Mouse (Mus musculus) forebrain, postnatal 0 days (tissue): Measurements from ENCODE around the gene Olfr649. TPM values are rescaled to one million over a fixed set of nuclear protein-coding genes. Genes with fewer than 3 reads are reported as not detected.

ENCODE experiments used
- ATAC-seq: fragments of 200-750 bp; cut with Nextera tagmentation; 2 replicates; pipeline ENCODE4 v1.8.0; 2017; ENCODE audit warnings: mild to moderate bottlenecking, moderate library complexity
- DNase-seq: peaks from one replicate; pipeline ENCODE4 v3.0.0-alpha.2; 2015
- H3K27ac ChIP-seq: fragments of 300-500 bp; sonication (generic); 2 replicates; pipeline ENCODE4 v1.5.1; 2014; ENCODE audit warnings: low read depth, mild to moderate bottlenecking, antibody characterized with exemption, low read length, moderate library complexity, mixed read lengths
- H3K27me3 ChIP-seq: fragments of 300-500 bp; sonication (generic); 2 replicates; pipeline ENCODE4 v1.6.1; 2014; ENCODE audit warnings: mild to moderate bottlenecking, low read length, mixed read lengths; ENCODE audit not compliant: insufficient read depth
- H3K36me3 ChIP-seq: fragments of 300-500 bp; sonication (generic); 2 replicates; pipeline ENCODE4 v1.6.1; 2014; ENCODE audit warnings: mild to moderate bottlenecking, moderate library complexity; ENCODE audit not compliant: insufficient read depth
- H3K4me1 ChIP-seq: fragments of 300-500 bp; sonication (generic); 2 replicates; pipeline ENCODE4 v1.6.1; 2014; ENCODE audit warnings: antibody characterized with exemption; ENCODE audit not compliant: insufficient read depth
- H3K4me2 ChIP-seq: fragments of 300-500 bp; sonication (generic); 2 replicates; pipeline ENCODE4 v1.6.1; 2014; ENCODE audit warnings: low read depth, mild to moderate bottlenecking, moderate library complexity
- H3K4me3 ChIP-seq: fragments of 300-500 bp; sonication (generic); 2 replicates; pipeline ENCODE4 v1.5.1; 2014; ENCODE audit warnings: low read depth, low read length, mixed read lengths
- H3K9ac ChIP-seq: fragments of 300-500 bp; sonication (generic); 2 replicates; pipeline ENCODE4 v1.6.1; 2014; ENCODE audit warnings: mild to moderate bottlenecking
- H3K9me3 ChIP-seq: fragments of 300-500 bp; sonication (generic); 2 replicates; pipeline ENCODE4 v1.6.1; 2016; ENCODE audit warnings: low read length
- CTCF ChIP-seq: sonication (generic); IDR thresholded peaks from 2 replicates; pipeline ENCODE4 v1.5.1; 2016; ENCODE audit warnings: antibody characterized with exemption, control low read depth, low read depth
- WGBS: fragments of 180-500 bp; shearing (Covaris S2); extraction: QIAGEN DNeasy Blood & Tissue Kit; methylation state at CpG from one replicate; pipeline ENCODE4 v1.1.7; 2014; 5-methylcytosine and 5-hydroxymethylcytosine counted together
- polyA plus RNA-seq: library from polyadenylated mRNA; unstranded; fragments of >200 nt; fragmentation: Nextera tagmentation; extraction: Ambion mirVana; gene quantifications from 2 replicates; pipeline ENCODE4 v1.2.1, GENCODE M21; 2015
- total RNA-seq: library from RNA; depleted of rRNA; stranded (reverse); fragments of >200 nt; gene quantifications from 2 replicates; pipeline ENCODE4 v1.2.3, GENCODE M21; 2014; rRNA removed

Gene Olfr649
- total and polyA plus RNA-seq, 2 experiments from 2014 or later, result not detected

DNA sequence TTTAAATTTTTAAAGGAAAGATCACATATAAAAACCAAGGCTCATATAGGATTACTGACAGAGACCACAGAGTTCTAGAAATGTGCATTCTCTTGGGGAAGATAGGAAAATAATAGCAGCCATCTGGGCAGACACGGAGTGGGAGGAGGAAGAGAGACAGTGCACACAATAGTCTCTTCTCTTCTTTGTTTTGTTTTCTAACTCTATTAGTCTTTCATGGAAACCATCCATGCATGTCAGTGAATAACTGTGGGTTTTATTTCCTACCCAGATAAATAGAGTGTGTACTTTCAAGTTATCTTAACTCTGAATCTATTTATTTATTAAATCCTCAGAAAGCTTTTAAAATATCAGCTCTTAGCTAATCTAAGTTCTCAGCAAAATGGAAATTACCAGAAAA, 20.7 kb downstream of the Olfr649 start:
- WGBS, result 17% methylated on average over 1 of the region's 1 CpGs
- ATAC-seq (no peak), DNase-seq (no peak)

GRCm38 (mm10) chr7:104169634-104170204, 26.1 kb downstream of the Olfr649 start:
- 83% methylated on average over 6 of the region's 6 CpGs for WGBS
- no peak for ATAC-seq

More for the DNA sequence above, 20.7 kb downstream of the Olfr649 start:
- Histone ChIP-seq H3K4me2 (no peak overlapping the region), H3K27me3 (no peaks in the 10 kb centered on the region), H3K9me3 (no peaks in the 10 kb centered on the region), H3K27ac (no peak overlapping the region), H3K4me3 (no peak overlapping the region), H3K4me1 (no peaks in the 10 kb centered on the region), H3K36me3 (no peaks in the 10 kb centered on the region), H3K9ac (no peak overlapping the region)
- no peak for TF ChIP-seq CTCF

DNA sequence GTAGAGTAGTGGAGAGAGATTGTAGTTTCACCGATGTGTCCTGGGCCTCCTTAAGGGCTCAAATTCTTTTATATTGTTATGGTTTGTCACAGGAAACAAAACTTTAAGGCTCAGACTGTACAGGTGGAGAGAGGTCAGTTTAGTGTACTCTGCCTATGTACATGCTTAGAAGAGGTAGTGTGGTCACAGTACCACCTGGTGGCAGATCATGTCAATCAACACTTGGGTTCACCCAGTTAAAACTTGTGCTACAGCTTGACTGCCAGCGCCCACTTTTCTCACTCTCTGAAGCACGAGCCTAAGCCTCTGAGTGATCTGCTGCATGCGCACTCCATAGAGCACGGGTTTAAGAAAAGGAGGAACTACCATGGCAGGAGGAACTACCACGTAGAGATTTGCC, 28.7 kb downstream of the Olfr649 start:
- no peak for ATAC-seq
- H3K9me3 ChIP-seq, result no peaks in the 10 kb centered on the region

More at GRCm38 (mm10) chr7:104169634-104170204, 26.1 kb downstream of the Olfr649 start:
- Histone ChIP-seq H3K36me3 (no peaks in the 10 kb centered on the region), H3K4me1 (no peaks in the 10 kb centered on the region), H3K9ac (no peak overlapping the region), H3K4me2 (no peak overlapping the region), H3K4me3 (no peak overlapping the region), H3K9me3 (no peaks in the 10 kb centered on the region), H3K27ac (no peak overlapping the region), H3K27me3 (no peaks in the 10 kb centered on the region)
- TF ChIP-seq CTCF, result no peak
- DNase-seq, result no peak

GRCm38 (mm10) chr7:104150456-104150855, 45.3 kb downstream of the Olfr649 start, which contains the start of gene Ubqlnl:
Gene Ubqlnl, minus strand, starts transcription at chr7:104150556.
- Histone ChIP-seq H3K27ac (no peak within 1 kb of the TSS), H3K4me1 (no peaks in the 10 kb centered on the region), H3K4me3 (no peak within 1 kb of the TSS), H3K27me3 (no peaks in the 10 kb centered on the region), H3K9ac (no peak within 1 kb of the TSS), H3K36me3 (no peaks in the 10 kb centered on the region), H3K9me3 (no peaks in the 10 kb centered on the region), H3K4me2 (no peak within 1 kb of the TSS)
- no peak for ATAC-seq
- WGBS, result 94% methylated on average over 2 of the region's 2 CpGs
- no peak for TF ChIP-seq CTCF
- DNase-seq, result no peak

More for the DNA sequence above, 28.7 kb downstream of the Olfr649 start:
- H3K4me3 ChIP-seq, result no peak overlapping the region
- no peak for TF ChIP-seq CTCF
- no peaks in the 10 kb centered on the region for H3K4me1 ChIP-seq
- H3K36me3 ChIP-seq, result no peaks in the 10 kb centered on the region
- no peak overlapping the region for H3K4me2 ChIP-seq
- DNase-seq, result no peak
- H3K27ac ChIP-seq, result no peak overlapping the region
- H3K9ac ChIP-seq, result no peak overlapping the region
- no peaks in the 10 kb centered on the region for H3K27me3 ChIP-seq
- whole genome bisulfite sequencing, result 91% methylated on average over 6 of the region's 6 CpGs

DNA sequence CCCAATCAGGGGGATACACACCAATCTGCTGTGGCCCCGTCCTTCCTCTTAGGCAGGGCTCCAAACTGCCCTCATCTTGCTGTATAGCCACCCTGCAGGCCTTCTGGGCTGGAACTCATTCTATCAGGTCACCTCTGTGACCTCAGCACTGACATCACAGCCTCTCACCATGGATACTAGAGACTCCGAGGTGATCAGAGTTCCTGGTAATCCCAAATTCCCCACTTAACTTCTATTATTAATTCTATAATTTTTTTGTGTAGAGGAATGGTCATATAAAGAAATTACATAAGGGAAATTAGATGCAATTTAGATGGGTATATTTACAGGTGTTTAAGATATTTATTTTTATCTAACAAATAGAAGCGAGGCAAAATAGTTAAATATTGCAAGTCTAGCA, 52.6 kb downstream of the Olfr649 start, which contains the start of gene Ubqln3:
Gene Ubqln3 (minus strand): TSS at position 101 of the 400 bp plus-strand sequence.
- Histone ChIP-seq H3K36me3 (no peaks in the 10 kb centered on the region), H3K9me3 (no peaks in the 10 kb centered on the region), H3K27me3 (no peaks in the 10 kb centered on the region), H3K9ac (no peak within 1 kb of the TSS), H3K4me2 (no peak within 1 kb of the TSS), H3K27ac (no peak within 1 kb of the TSS), H3K4me1 (no peaks in the 10 kb centered on the region), H3K4me3 (no peak within 1 kb of the TSS)
- no peak for TF ChIP-seq CTCF
- 76% methylated on average over 3 of the region's 3 CpGs for WGBS
- DNase-seq (no peak), ATAC-seq (no peak)

Other genes with a start within 250 kb of the Olfr649 start
- not detected in 2 replicates for gene Olfr635, start 224.8 kb downstream of the Olfr649 start, total RNA-seq
- gene Olfr635, start 224.8 kb downstream of the Olfr649 start, polyA plus RNA-seq, result not detected in 2 replicates
- not detected in 2 replicates for gene Olfr638, start 197.2 kb downstream of the Olfr649 start, total RNA-seq
- gene Olfr638, start 197.2 kb downstream of the Olfr649 start, polyA plus RNA-seq, result not detected in 2 replicates
- gene Olfr639, start 178.7 kb downstream of the Olfr649 start, total RNA-seq, result not detected in 2 replicates
- not detected in 2 replicates for gene Olfr639, start 178.7 kb downstream of the Olfr649 start, polyA plus RNA-seq
- 0.57 TPM in 1 of 2 replicates, not detected in the other for gene Olfr640, start 170.4 kb downstream of the Olfr649 start, total RNA-seq
- not detected in 2 replicates for gene Olfr640, start 170.4 kb downstream of the Olfr649 start, polyA plus RNA-seq
- not detected in 2 replicates for gene Olfr641, start 160.5 kb downstream of the Olfr649 start, total RNA-seq
- not detected in 2 replicates for gene Olfr641, start 160.5 kb downstream of the Olfr649 start, polyA plus RNA-seq
- gene Olfr642, start 143.3 kb downstream of the Olfr649 start, total RNA-seq, result not detected in 2 replicates
- gene Olfr642, start 143.3 kb downstream of the Olfr649 start, polyA plus RNA-seq, result not detected in 2 replicates
- gene 4930516K23Rik, start 134.5 kb downstream of the Olfr649 start, total RNA-seq, result not detected in 2 replicates
- gene 4930516K23Rik, start 134.5 kb downstream of the Olfr649 start, polyA plus RNA-seq, result not detected in 2 replicates
- not detected in 2 replicates for gene Olfr644, start 124.1 kb downstream of the Olfr649 start, total RNA-seq
- gene Olfr644, start 124.1 kb downstream of the Olfr649 start, polyA plus RNA-seq, result not detected in 2 replicates
- not detected in 2 replicates for gene Olfr645, start 110.5 kb downstream of the Olfr649 start, total RNA-seq
- gene Olfr645, start 110.5 kb downstream of the Olfr649 start, polyA plus RNA-seq, result not detected in 2 replicates
- gene Olfr646, start 91.1 kb downstream of the Olfr649 start, total RNA-seq, result not detected in 2 replicates
- not detected in 2 replicates for gene Olfr646, start 91.1 kb downstream of the Olfr649 start, polyA plus RNA-seq
- gene Ubqln5, start 66.2 kb downstream of the Olfr649 start, total RNA-seq, result not detected in 2 replicates
- not detected in 2 replicates for gene Ubqln5, start 66.2 kb downstream of the Olfr649 start, polyA plus RNA-seq
- not detected in 2 replicates for gene Olfr643, start 58.6 kb downstream of the Olfr649 start, total RNA-seq
- not detected in 2 replicates for gene Olfr643, start 58.6 kb downstream of the Olfr649 start, polyA plus RNA-seq
- not detected in 2 replicates for gene Ubqln3, start 52.7 kb downstream of the Olfr649 start, total RNA-seq
- not detected in 2 replicates for gene Ubqln3, start 52.7 kb downstream of the Olfr649 start, polyA plus RNA-seq
- not detected in 2 replicates for gene Ubqlnl, start 45.4 kb downstream of the Olfr649 start, total RNA-seq
- not detected in 2 replicates for gene Ubqlnl, start 45.4 kb downstream of the Olfr649 start, polyA plus RNA-seq
- not detected in 2 replicates for gene Olfm5, start 31.2 kb downstream of the Olfr649 start, total RNA-seq
- 0.10 TPM in 1 of 2 replicates, not detected in the other for gene Olfm5, start 31.2 kb downstream of the Olfr649 start, polyA plus RNA-seq
- gene Olfr648, start 12.6 kb downstream of the Olfr649 start, total RNA-seq, result not detected in 2 replicates
- 0.24 and 0.28 TPM in 2 replicates for gene Olfr648, start 12.6 kb downstream of the Olfr649 start, polyA plus RNA-seq
- gene Trim6, start 22.8 kb upstream of the Olfr649 start, total RNA-seq, result 0.23 and 0.38 TPM in 2 replicates
- gene Trim6, start 22.8 kb upstream of the Olfr649 start, polyA plus RNA-seq, result 0.21 and 0.34 TPM in 2 replicates
- 1.8 and 1.9 TPM in 2 replicates for gene Trim34a, start 48.5 kb upstream of the Olfr649 start, total RNA-seq
- 0.77 and 1.1 TPM in 2 replicates for gene Trim34a, start 48.5 kb upstream of the Olfr649 start, polyA plus RNA-seq
- 0.10 and 0.46 TPM in 2 replicates for gene Trim5, start 92.1 kb upstream of the Olfr649 start, total RNA-seq
- 0.06 and 0.16 TPM in 2 replicates for gene Trim5, start 92.1 kb upstream of the Olfr649 start, polyA plus RNA-seq
- gene Trim12a, start 119.5 kb upstream of the Olfr649 start, total RNA-seq, result 0.69 and 4.1 TPM in 2 replicates
- gene Trim12a, start 119.5 kb upstream of the Olfr649 start, polyA plus RNA-seq, result 1.4 and 1.7 TPM in 2 replicates
- gene Trim34b, start 133.5 kb upstream of the Olfr649 start, total RNA-seq, result not detected in 2 replicates
- gene Trim34b, start 133.5 kb upstream of the Olfr649 start, polyA plus RNA-seq, result not detected in 2 replicates
- gene Trim12c, start 157.4 kb upstream of the Olfr649 start, total RNA-seq, result 2.1 and 3.0 TPM in 2 replicates
- gene Trim12c, start 157.4 kb upstream of the Olfr649 start, polyA plus RNA-seq, result 0.39 and 0.68 TPM in 2 replicates
- gene Trim30b, start 173.9 kb upstream of the Olfr649 start, total RNA-seq, result 0.10 TPM in 1 of 2 replicates, not detected in the other
- gene Trim30b, start 173.9 kb upstream of the Olfr649 start, polyA plus RNA-seq, result 0.04 and 0.13 TPM in 2 replicates
- gene Trim30c, start 204.9 kb upstream of the Olfr649 start, total RNA-seq, result not detected in 2 replicates
- gene Trim30c, start 204.9 kb upstream of the Olfr649 start, polyA plus RNA-seq, result not detected in 2 replicates